Mouse (Mus musculus) midbrain, embryonic 13.5 days (tissue): Measurements from ENCODE around the gene Arid3a. TPM values are rescaled to one million over a fixed set of nuclear protein-coding genes. Genes with fewer than 3 reads are reported as not detected.

Experiments used
- ATAC-seq: fragments of 200-750 bp; cut with Nextera tagmentation; 2 replicates; pipeline ENCODE4 v1.8.0; 2017; ENCODE audit warnings: mild to moderate bottlenecking, moderate TSS enrichment, moderate library complexity
- H3K27ac ChIP-seq: fragments of 300-500 bp; sonication (generic); 2 replicates; pipeline ENCODE4 v1.5.1; 2015; ENCODE audit warnings: inconsistent platforms, mild to moderate bottlenecking, moderate library complexity
- H3K27me3 ChIP-seq: fragments of 300-500 bp; sonication (generic); 2 replicates; pipeline ENCODE4 v1.6.1; 2015; ENCODE audit warnings: mild to moderate bottlenecking, inconsistent platforms
- H3K36me3 ChIP-seq: fragments of 300-500 bp; sonication (generic); 2 replicates; pipeline ENCODE4 v1.6.1; 2015; ENCODE audit warnings: mild to moderate bottlenecking, inconsistent platforms
- H3K4me1 ChIP-seq: fragments of 300-500 bp; sonication (generic); replicated peaks from 2 replicates; pipeline ENCODE4 v1.6.1; 2015; ENCODE audit warnings: inconsistent platforms
- H3K4me2 ChIP-seq: fragments of 300-500 bp; sonication (generic); replicated peaks from 2 replicates; pipeline ENCODE4 v1.6.1; 2015; ENCODE audit warnings: moderate library complexity, mild to moderate bottlenecking, inconsistent platforms
- H3K4me3 ChIP-seq: fragments of 300-500 bp; sonication (generic); replicated peaks from 2 replicates; pipeline ENCODE4 v1.5.1; 2015; ENCODE audit warnings: mild to moderate bottlenecking, inconsistent platforms
- H3K9ac ChIP-seq: fragments of 300-500 bp; sonication (generic); replicated peaks from 2 replicates; pipeline ENCODE4 v1.6.1; 2015; ENCODE audit warnings: mild to moderate bottlenecking, inconsistent platforms
- H3K9me3 ChIP-seq: fragments of 300-500 bp; sonication (generic); 2 replicates; pipeline ENCODE4 v1.6.1; 2016; ENCODE audit warnings: mild to moderate bottlenecking, inconsistent platforms
- WGBS: fragments of 180-500 bp; shearing (Covaris S2); methylation state at CpG from one replicate; pipeline ENCODE4 v1.1.7; 2015; 5-methylcytosine and 5-hydroxymethylcytosine counted together
- polyA plus RNA-seq: library from polyadenylated mRNA; unstranded; fragments of >200 nt; fragmentation: Nextera tagmentation; extraction: Ambion mirVana; gene quantifications from 2 replicates; pipeline ENCODE4 v1.2.1, GENCODE M21; 2015

Arid3a gene
- polyA plus RNA-seq, 1 experiment from 2014 or later = 3.9 TPM

- Histone ChIP-seq H3K4me1 (peaks cover 20% of the 10 kb centered on the region), H3K27me3 (peaks cover 32% of the 10 kb centered on the region), H3K36me3 (no peaks in the 10 kb centered on the region), H3K27ac (peak overlapping the region; percentile 57), H3K4me3 (peak overlapping the region; percentile 48), H3K9me3 (no peaks in the 10 kb centered on the region), H3K9ac (peak overlapping the region; percentile 55), H3K4me2 (peak overlapping the region; percentile 70)
- WGBS = under 1% methylated on average over 35 of the region's 35 CpGs
- ATAC-seq = peak; percentile 69
Observed at GRCm38 (mm10) chr10:79997034-79997760, 70.4 kb downstream of the Arid3a start.

GRCm38 (mm10) chr10:79997819-79998218 lies 71.0 kb downstream of the Arid3a start:
- peak overlapping the region; percentile 55 for H3K9ac ChIP-seq
- peak overlapping the region; percentile 70 for H3K4me2 ChIP-seq
- peak overlapping the region; percentile 48 for H3K4me3 ChIP-seq
- H3K9me3 ChIP-seq = no peaks in the 10 kb centered on the region
- WGBS = 5% methylated on average over 15 of the region's 15 CpGs
- peaks cover 38% of the 10 kb centered on the region for H3K27me3 ChIP-seq
- peak; percentile 29 for ATAC-seq
- H3K4me1 ChIP-seq = peaks cover 20% of the 10 kb centered on the region
- no peaks in the 10 kb centered on the region for H3K36me3 ChIP-seq
- H3K27ac ChIP-seq = peak overlapping the region; percentile 47; the same call in 1 of the 2 replicates

GRCm38 (mm10) chr10:80001945-80002344 lies 75.1 kb downstream of the Arid3a start:
- Histone ChIP-seq H3K9me3 (no peaks in the 10 kb centered on the region), H3K9ac (no peak overlapping the region), H3K4me1 (peaks cover 15% of the 10 kb centered on the region), H3K4me2 (no peak overlapping the region), H3K36me3 (0 out of 2 replicates have a peak, but pooled peaks cover 6% of the 10 kb centered on the region), H3K27ac (no peak overlapping the region), H3K4me3 (no peak overlapping the region), H3K27me3 (peaks cover 58% of the 10 kb centered on the region)
- 79% methylated on average over 9 of the region's 9 CpGs for WGBS
- ATAC-seq = no peak

GRCm38 (mm10) chr10:80002829-80003228 lies 76.0 kb downstream of the Arid3a start:
- 15% methylated on average over 21 of the region's 21 CpGs for WGBS
- H3K27me3 ChIP-seq = peaks cover 58% of the 10 kb centered on the region

GRCm38 (mm10) chr10:80003374-80004232 lies 76.8 kb downstream of the Arid3a start:
- no peak overlapping the region for H3K4me3 ChIP-seq
- ATAC-seq = no peak
- peaks cover under 1% of the 10 kb centered on the region; the same call in 1 of the 2 replicates for H3K4me1 ChIP-seq
- 61% methylated on average over 9 of the region's 9 CpGs for WGBS
- no peaks in the 10 kb centered on the region for H3K9me3 ChIP-seq
- no peak overlapping the region for H3K4me2 ChIP-seq
- no peak overlapping the region for H3K27ac ChIP-seq
- H3K27me3 ChIP-seq = peaks cover 51% of the 10 kb centered on the region
- peaks cover 14% of the 10 kb centered on the region for H3K36me3 ChIP-seq
- H3K9ac ChIP-seq = no peak overlapping the region

More at GRCm38 (mm10) chr10:80002829-80003228, 76.0 kb downstream of the Arid3a start:
- peaks cover 9% of the 10 kb centered on the region for H3K4me1 ChIP-seq
- H3K36me3 ChIP-seq = peaks cover 7% of the 10 kb centered on the region; the same call in 1 of the 2 replicates
- H3K4me2 ChIP-seq = no peak overlapping the region
- no peak overlapping the region for H3K4me3 ChIP-seq
- ATAC-seq = no peak
- no peaks in the 10 kb centered on the region for H3K9me3 ChIP-seq
- no peak overlapping the region for H3K27ac ChIP-seq
- no peak overlapping the region; the same call in 1 of the 2 replicates for H3K9ac ChIP-seq

- peaks cover 6% of the 10 kb centered on the region; the same call in 1 of the 2 replicates for H3K9me3 ChIP-seq
- no peaks in the 10 kb centered on the region for H3K4me1 ChIP-seq
- no peak overlapping the region for H3K27ac ChIP-seq
- WGBS = 93% methylated on average over 8 of the region's 8 CpGs
- peaks cover 47% of the 10 kb centered on the region for H3K27me3 ChIP-seq
- no peak for ATAC-seq
- H3K9ac ChIP-seq = no peak overlapping the region
- H3K4me3 ChIP-seq = no peak overlapping the region
- peaks cover 21% of the 10 kb centered on the region for H3K36me3 ChIP-seq
- H3K4me2 ChIP-seq = no peak overlapping the region
Observed at GRCm38 (mm10) chr10:80004233-80004705, 77.4 kb downstream of the Arid3a start.

Other genes starting within 250 kb of the Arid3a start
- gene Cdc34, start 244.8 kb upstream of the Arid3a start, polyA plus RNA-seq = 109 and 110 TPM in 2 replicates
- gene Gzmm, start 238.0 kb upstream of the Arid3a start, polyA plus RNA-seq = 1.4 and 1.7 TPM in 2 replicates
- 564 and 608 TPM in 2 replicates for gene Bsg, start 222.6 kb upstream of the Arid3a start, polyA plus RNA-seq
- gene Hcn2, start 210.4 kb upstream of the Arid3a start, polyA plus RNA-seq = 0.18 and 0.43 TPM in 2 replicates
- 38.5 and 43.9 TPM in 2 replicates for gene Polrmt, start 180.5 kb upstream of the Arid3a start, polyA plus RNA-seq
- 1.1 and 1.3 TPM in 2 replicates for gene Fgf22, start 172.0 kb upstream of the Arid3a start, polyA plus RNA-seq
- gene Rnf126, start 160.1 kb upstream of the Arid3a start, polyA plus RNA-seq = 71.5 and 82.3 TPM in 2 replicates
- 0.63 and 1.1 TPM in 2 replicates for gene Fstl3, start 149.8 kb upstream of the Arid3a start, polyA plus RNA-seq
- not detected in 2 replicates for gene Prss57, start 136.1 kb upstream of the Arid3a start, polyA plus RNA-seq
- gene Palm, start 133.5 kb upstream of the Arid3a start, polyA plus RNA-seq = 246 and 261 TPM in 2 replicates
- gene Misp, start 106.1 kb upstream of the Arid3a start, polyA plus RNA-seq = 0.36 and 0.85 TPM in 2 replicates
- 106 and 116 TPM in 2 replicates for gene Ptbp1, start 72.6 kb upstream of the Arid3a start, polyA plus RNA-seq
- 14.9 and 16.9 TPM in 2 replicates for gene Prtn3, start 52.6 kb upstream of the Arid3a start, polyA plus RNA-seq
- gene Plppr3, start 52.4 kb upstream of the Arid3a start, polyA plus RNA-seq = 426 and 432 TPM in 2 replicates
- not detected in 2 replicates for gene Elane, start 40.8 kb upstream of the Arid3a start, polyA plus RNA-seq
- gene Cfd, start 36.2 kb upstream of the Arid3a start, polyA plus RNA-seq = not detected in 2 replicates
- gene Med16, start 18.1 kb upstream of the Arid3a start, polyA plus RNA-seq = 62.9 and 69.1 TPM in 2 replicates
- 17.5 and 34.1 TPM in 2 replicates for gene Gm26602, start 16.2 kb upstream of the Arid3a start, polyA plus RNA-seq
- 2.2 and 2.3 TPM in 2 replicates for gene Kiss1r, start 10.1 kb upstream of the Arid3a start, polyA plus RNA-seq
- gene R3hdm4, start 5.8 kb upstream of the Arid3a start, polyA plus RNA-seq = 231 TPM in 2 replicates
- 76.7 and 78.4 TPM in 2 replicates for gene Wdr18, start 33.1 kb downstream of the Arid3a start, polyA plus RNA-seq
- gene Grin3b, start 43.7 kb downstream of the Arid3a start, polyA plus RNA-seq = 0.24 and 0.57 TPM in 2 replicates
- gene Tmem259, start 57.3 kb downstream of the Arid3a start, polyA plus RNA-seq = 13.7 and 16.7 TPM in 2 replicates
- gene Cnn2, start 61.5 kb downstream of the Arid3a start, polyA plus RNA-seq = 29.5 and 37.1 TPM in 2 replicates
- gene Abca7, start 69.5 kb downstream of the Arid3a start, polyA plus RNA-seq = 5.4 and 5.8 TPM in 2 replicates
- 1.5 and 1.6 TPM in 2 replicates for gene Arhgap45, start 89.6 kb downstream of the Arid3a start, polyA plus RNA-seq
- gene Polr2e, start 112.8 kb downstream of the Arid3a start, polyA plus RNA-seq = 159 and 174 TPM in 2 replicates
- 498 and 532 TPM in 2 replicates for gene Gpx4, start 120.1 kb downstream of the Arid3a start, polyA plus RNA-seq
- gene Sbno2, start 178.5 kb downstream of the Arid3a start, polyA plus RNA-seq = 13.4 and 15.3 TPM in 2 replicates
- 17.7 and 20.7 TPM in 2 replicates for gene Stk11, start 188.8 kb downstream of the Arid3a start, polyA plus RNA-seq
- 391 and 394 TPM in 2 replicates for gene Atp5d, start 211.6 kb downstream of the Arid3a start, polyA plus RNA-seq
- gene Cbarp, start 213.8 kb downstream of the Arid3a start, polyA plus RNA-seq = 40.6 and 45.3 TPM in 2 replicates
- gene Midn, start 221.2 kb downstream of the Arid3a start, polyA plus RNA-seq = 35.9 and 40.6 TPM in 2 replicates
- gene Cirbp, start 238.9 kb downstream of the Arid3a start, polyA plus RNA-seq = 354 and 412 TPM in 2 replicates
- 11.9 and 14.5 TPM in 2 replicates for gene 1600002K03Rik, start 245.9 kb downstream of the Arid3a start, polyA plus RNA-seq